Mouse (Mus musculus) heart, adult 2 months (tissue): ENCODE measurements around the gene Armc9.

ENCODE experiments used
- EP300 ChIP-seq: fragments of 200-500 bp; IDR thresholded peaks from 2 replicates; pipeline ENCODE4 v1.6.1; 2011; ENCODE audit warnings: low read depth, low read length, control low read depth; ENCODE audit not compliant: insufficient read depth
- POLR2A ChIP-seq: fragments of 200-500 bp; IDR thresholded peaks from 2 replicates; pipeline ENCODE4 v1.6.1; 2011; ENCODE audit warnings: mild to moderate bottlenecking, low read depth, low read length, control low read depth; ENCODE audit not compliant: insufficient read depth

DNA sequence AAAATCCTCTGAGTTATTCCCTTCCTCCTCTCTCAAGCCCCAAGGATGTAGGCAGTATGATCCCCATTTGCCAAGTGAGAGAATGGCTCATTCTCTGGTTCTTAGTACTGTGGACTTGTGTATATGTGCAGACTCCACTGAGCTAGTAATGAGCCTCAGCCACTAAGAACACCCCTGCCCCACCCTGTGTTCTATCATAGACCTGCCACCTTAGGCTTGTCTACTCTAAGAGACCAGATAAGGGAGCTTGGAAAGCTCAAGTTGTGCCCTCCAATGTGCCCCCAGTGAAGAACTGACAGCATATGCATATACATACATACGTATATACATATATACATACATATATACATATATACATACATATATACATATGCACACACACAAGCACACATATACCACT, 56.9 kb downstream of the Armc9 start:
- TF ChIP-seq POLR2A (no peak), EP300 (no peak)
